Mouse (Mus musculus) forebrain, embryonic 14.5 days (tissue): ENCODE data around the gene 5330417H12Rik. TPM values are rescaled to one million over a fixed set of nuclear protein-coding genes. Genes with fewer than 3 reads are reported as not detected.

ENCODE experiments used
- ATAC-seq: fragments of 200-750 bp; cut with Nextera tagmentation; 2 replicates; pipeline ENCODE4 v1.8.0; 2017; ENCODE audit warnings: mild to moderate bottlenecking, moderate library complexity
- DNase-seq: peaks from one replicate; pipeline ENCODE4 v3.0.0-alpha.2; 2015; ENCODE audit warnings: low spot score
- H3K27ac ChIP-seq: fragments of 300-500 bp; sonication (generic); 2 replicates; pipeline ENCODE4 v1.5.1; 2014; ENCODE audit warnings: low read depth, mild to moderate bottlenecking, control low read depth, low read length, moderate library complexity
- H3K27me3 ChIP-seq: fragments of 300-500 bp; sonication (generic); replicated peaks from 2 replicates; pipeline ENCODE4 v1.6.1; 2014; ENCODE audit warnings: low read length, control low read depth, mixed read lengths; ENCODE audit not compliant: control insufficient read depth, insufficient read depth
- H3K36me3 ChIP-seq: fragments of 300-500 bp; sonication (generic); 2 replicates; pipeline ENCODE4 v1.6.1; 2014; ENCODE audit warnings: low read length, control low read depth; ENCODE audit not compliant: control insufficient read depth, insufficient read depth
- H3K4me1 ChIP-seq: fragments of 300-500 bp; sonication (generic); 2 replicates; pipeline ENCODE4 v1.6.1; 2014; ENCODE audit warnings: antibody characterized with exemption, low read length, control low read depth; ENCODE audit not compliant: control insufficient read depth, insufficient read depth
- H3K4me2 ChIP-seq: fragments of 300-500 bp; sonication (generic); 2 replicates; pipeline ENCODE4 v1.6.1; 2014; ENCODE audit warnings: mild to moderate bottlenecking, control low read depth, low read length
- H3K4me3 ChIP-seq: fragments of 300-500 bp; sonication (generic); 2 replicates; pipeline ENCODE4 v1.5.1; 2014; ENCODE audit warnings: low read depth, low read length, control low read depth
- H3K9ac ChIP-seq: fragments of 300-500 bp; sonication (generic); 2 replicates; pipeline ENCODE4 v1.6.1; 2014; ENCODE audit warnings: mild to moderate bottlenecking, low read length, control low read depth, moderate library complexity
- H3K9me3 ChIP-seq: fragments of 300-500 bp; sonication (generic); replicated peaks from 2 replicates; pipeline ENCODE4 v1.6.1; 2016; ENCODE audit warnings: low read length, control low read depth, mixed read lengths; ENCODE audit not compliant: control insufficient read depth
- WGBS: fragments of 180-500 bp; shearing (Covaris S2); extraction: QIAGEN DNeasy Blood & Tissue Kit; methylation state at CpG from one replicate; pipeline ENCODE4 v1.1.7; 2014; 5-methylcytosine and 5-hydroxymethylcytosine counted together
- polyA plus RNA-seq: library from polyadenylated mRNA; unstranded; fragments of >200 nt; fragmentation: Nextera tagmentation; extraction: Ambion mirVana; gene quantifications from 2 replicates; pipeline ENCODE4 v1.2.1, GENCODE M21; 2014

The 5330417H12Rik gene
- polyA plus RNA-seq, 1 experiment from 2014 or later = not detected

DNA sequence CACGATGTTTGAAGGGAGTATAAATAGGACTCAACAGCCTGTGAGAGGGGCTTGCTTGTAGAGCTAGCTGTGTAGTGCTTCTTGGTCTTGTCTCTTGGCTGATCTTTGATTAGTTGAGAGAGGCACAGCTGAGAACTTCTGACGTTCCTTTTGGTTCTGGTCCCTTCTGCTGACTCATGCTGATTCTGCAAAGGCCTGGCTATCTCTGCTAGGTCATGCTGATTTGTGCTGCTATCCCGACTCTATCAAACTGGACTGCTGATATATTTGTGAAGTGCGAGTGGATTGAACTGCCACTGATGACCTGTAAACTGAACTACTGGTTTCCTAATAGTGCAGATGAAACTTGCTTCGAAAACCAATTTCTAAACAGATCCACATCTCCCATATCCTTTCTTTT is 14.1 kb downstream of the 5330417H12Rik start:
- H3K9me3 ChIP-seq = no peaks in the 10 kb centered on the region
- H3K4me2 ChIP-seq = no peak overlapping the region
- no peak overlapping the region for H3K4me3 ChIP-seq
- no peak for ATAC-seq
- WGBS = 92% methylated on average over 5 of the region's 5 CpGs
- H3K9ac ChIP-seq = no peak overlapping the region
- DNase-seq = no peak
- H3K27me3 ChIP-seq = no peaks in the 10 kb centered on the region
- no peaks in the 10 kb centered on the region for H3K36me3 ChIP-seq
- no peak overlapping the region for H3K27ac ChIP-seq
- H3K4me1 ChIP-seq = no peaks in the 10 kb centered on the region

DNA sequence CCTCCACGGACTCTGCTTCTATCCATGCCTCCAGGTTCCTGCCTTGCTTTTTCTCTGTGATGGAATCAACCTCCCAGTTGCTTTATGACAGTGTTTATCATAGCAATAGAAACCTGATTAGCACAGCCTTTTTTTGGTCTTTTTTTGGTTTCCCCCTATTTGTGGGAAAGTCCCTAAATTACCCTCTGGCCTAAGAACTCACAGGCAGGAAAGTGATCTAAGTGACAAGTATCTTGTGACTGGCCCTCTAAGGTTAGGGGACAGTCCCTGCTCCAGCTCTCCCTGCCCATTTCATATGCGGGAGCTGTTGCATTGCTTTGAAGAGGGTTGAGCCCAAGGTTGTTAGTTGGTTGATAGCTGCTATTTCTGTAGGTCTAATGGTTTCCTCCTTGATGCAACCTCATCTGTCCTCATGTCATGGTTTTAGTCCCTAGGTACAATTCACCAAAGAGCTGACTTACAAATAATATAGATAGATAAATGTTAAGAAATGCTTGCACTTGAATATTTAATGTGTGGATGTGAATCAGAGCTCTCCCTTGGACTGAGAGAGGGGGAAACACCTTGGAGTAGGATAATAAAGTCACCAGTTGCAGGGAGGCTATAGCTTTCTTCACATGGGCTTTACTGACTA is 15.2 kb downstream of the 5330417H12Rik start:
- no peak for ATAC-seq
- WGBS = 80% methylated on average over 2 of the region's 2 CpGs

DNA sequence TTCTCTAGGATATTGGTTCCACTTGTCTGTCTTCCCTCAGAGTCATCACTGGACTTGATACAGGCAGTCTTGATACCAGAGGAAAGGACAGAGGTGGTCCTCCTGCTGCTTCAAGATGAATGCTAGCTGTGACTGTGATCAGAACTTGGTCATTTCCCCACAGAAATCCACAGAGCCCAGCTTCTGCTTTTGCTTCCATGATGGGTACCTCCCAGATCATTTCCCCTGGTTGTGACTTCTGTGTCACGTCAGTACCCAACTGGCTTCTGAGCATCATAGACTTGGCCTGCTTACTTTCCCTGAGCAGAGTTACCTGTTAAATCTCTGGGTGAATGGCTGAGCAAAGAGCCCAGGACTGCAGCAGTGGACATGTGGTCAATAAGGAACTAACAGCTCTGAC is 17.2 kb downstream of the 5330417H12Rik start:
- no peaks in the 10 kb centered on the region for H3K9me3 ChIP-seq
- no peak overlapping the region for H3K27ac ChIP-seq
- no peak overlapping the region for H3K4me3 ChIP-seq
- no peaks in the 10 kb centered on the region for H3K4me1 ChIP-seq
- no peaks in the 10 kb centered on the region for H3K36me3 ChIP-seq
- 87% methylated on average over 1 of the region's 1 CpGs for WGBS
- H3K27me3 ChIP-seq = no peaks in the 10 kb centered on the region
- H3K9ac ChIP-seq = no peak overlapping the region
- ATAC-seq = no peak
- no peak overlapping the region for H3K4me2 ChIP-seq
- DNase-seq = no peak

More for the DNA sequence above, 15.2 kb downstream of the 5330417H12Rik start:
- DNase-seq = no peak
- Histone ChIP-seq H3K36me3 (no peaks in the 10 kb centered on the region), H3K9me3 (no peaks in the 10 kb centered on the region), H3K27ac (no peak overlapping the region), H3K4me3 (no peak overlapping the region), H3K9ac (no peak overlapping the region), H3K27me3 (no peaks in the 10 kb centered on the region), H3K4me1 (no peaks in the 10 kb centered on the region), H3K4me2 (no peak overlapping the region)

DNA sequence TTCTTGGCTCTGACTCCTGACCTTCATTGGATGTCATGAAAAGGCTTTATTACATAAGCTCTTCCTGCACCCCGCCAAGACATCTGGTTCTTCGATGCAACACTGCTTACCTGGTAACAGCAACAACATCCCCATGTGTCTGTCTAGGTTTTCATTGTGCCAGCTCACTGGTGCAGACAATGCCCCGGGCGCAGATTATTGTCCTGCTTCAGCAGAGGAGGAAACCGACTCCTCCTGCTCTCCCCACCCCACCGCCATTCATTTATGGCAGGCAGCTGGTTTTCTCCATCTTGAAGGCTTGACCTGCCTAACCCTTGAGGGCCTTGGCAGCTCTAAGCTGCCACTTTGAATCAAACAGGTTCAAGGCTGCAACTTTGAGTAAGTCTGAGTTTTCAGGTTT is 22.0 kb downstream of the 5330417H12Rik start:
- Histone ChIP-seq H3K9ac (no peak overlapping the region), H3K4me2 (no peak overlapping the region), H3K4me3 (no peak overlapping the region), H3K27me3 (no peaks in the 10 kb centered on the region), H3K9me3 (no peaks in the 10 kb centered on the region), H3K4me1 (no peaks in the 10 kb centered on the region), H3K27ac (no peak overlapping the region), H3K36me3 (no peaks in the 10 kb centered on the region)
- WGBS = 64% methylated on average over 6 of the region's 6 CpGs
- no peak for ATAC-seq
- no peak for DNase-seq

DNA sequence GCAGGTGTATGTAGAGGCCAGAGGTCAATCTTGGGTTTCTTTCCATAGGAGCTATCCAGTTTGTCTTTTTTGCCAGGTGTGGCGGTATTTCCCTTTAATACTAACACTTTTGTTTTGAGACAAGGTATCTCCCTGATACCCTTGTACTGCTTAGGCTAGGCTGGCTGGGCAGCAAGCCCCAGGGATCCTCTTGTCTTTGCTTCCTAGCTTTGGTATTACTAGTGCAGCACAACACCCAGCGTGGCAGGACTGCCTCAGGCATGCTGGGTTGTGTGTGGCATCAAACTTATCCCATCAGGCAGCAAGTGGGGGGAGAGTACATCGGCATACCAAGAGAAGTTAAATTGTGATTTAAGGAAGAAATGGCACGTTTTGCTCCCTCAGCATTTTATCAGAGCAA is 22.5 kb downstream of the 5330417H12Rik start:
- Histone ChIP-seq H3K27me3 (no peaks in the 10 kb centered on the region), H3K4me2 (no peak overlapping the region), H3K27ac (no peak overlapping the region), H3K9me3 (no peaks in the 10 kb centered on the region), H3K4me1 (no peaks in the 10 kb centered on the region), H3K36me3 (no peaks in the 10 kb centered on the region), H3K4me3 (no peak overlapping the region), H3K9ac (no peak overlapping the region)
- ATAC-seq (no peak), DNase-seq (no peak)
- WGBS = 80% methylated on average over 4 of the region's 4 CpGs

DNA sequence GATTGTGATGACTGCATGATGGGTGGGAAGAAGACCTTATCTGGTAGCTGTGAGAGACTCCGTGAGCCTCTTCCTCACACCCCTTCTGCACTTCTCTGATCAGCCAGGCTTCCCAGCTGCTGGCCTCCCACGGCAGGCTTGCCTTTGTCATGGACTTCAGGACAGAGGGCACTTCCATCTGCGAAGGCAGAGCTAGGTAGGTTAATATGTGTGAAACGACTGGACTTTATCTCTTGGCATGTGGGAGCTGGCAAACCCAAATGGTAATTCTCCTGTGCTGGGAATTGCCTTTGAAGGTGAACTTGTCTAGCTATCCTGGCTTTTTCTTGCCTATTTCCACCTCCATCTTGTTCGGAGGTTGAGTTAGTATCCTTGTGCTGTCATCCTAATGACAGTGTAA is 24.3 kb downstream of the 5330417H12Rik start:
- Histone ChIP-seq H3K4me1 (no peaks in the 10 kb centered on the region), H3K4me2 (no peak overlapping the region), H3K27me3 (no peaks in the 10 kb centered on the region), H3K36me3 (no peaks in the 10 kb centered on the region), H3K4me3 (no peak overlapping the region), H3K9me3 (no peaks in the 10 kb centered on the region), H3K9ac (no peak overlapping the region), H3K27ac (no peak overlapping the region)
- WGBS = 80% methylated on average over 5 of the region's 5 CpGs
- DNase-seq (no peak), ATAC-seq (no peak)

DNA sequence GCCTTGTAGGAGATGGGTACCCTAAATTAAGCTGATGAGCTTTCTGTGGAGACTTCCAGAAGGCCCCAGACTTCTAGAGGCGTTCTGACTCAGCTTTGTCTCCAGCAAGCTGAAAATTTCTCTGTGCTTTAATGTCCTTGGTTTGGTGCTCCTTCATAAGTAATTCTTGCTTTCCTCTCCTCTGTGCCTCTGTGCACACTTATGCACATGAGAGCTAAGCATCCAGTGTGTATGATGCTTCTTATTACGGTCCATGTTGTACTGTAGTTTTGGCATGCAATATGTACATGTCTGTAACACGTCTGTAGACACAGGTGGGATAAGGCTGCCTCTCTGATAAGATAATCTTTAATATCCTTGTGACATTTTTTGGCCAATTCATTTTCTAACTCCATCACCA is 27.0 kb downstream of the 5330417H12Rik start:
- Histone ChIP-seq H3K4me3 (no peak overlapping the region), H3K9me3 (no peaks in the 10 kb centered on the region), H3K36me3 (no peaks in the 10 kb centered on the region), H3K4me1 (peaks cover 3% of the 10 kb centered on the region; the same call in 1 of the 2 replicates), H3K9ac (no peak overlapping the region), H3K27ac (no peak overlapping the region), H3K27me3 (peaks cover 3% of the 10 kb centered on the region; the same call in 1 of the 2 replicates), H3K4me2 (no peak overlapping the region)
- DNase-seq (no peak), ATAC-seq (no peak)
- WGBS = 82% methylated on average over 3 of the region's 3 CpGs

DNA sequence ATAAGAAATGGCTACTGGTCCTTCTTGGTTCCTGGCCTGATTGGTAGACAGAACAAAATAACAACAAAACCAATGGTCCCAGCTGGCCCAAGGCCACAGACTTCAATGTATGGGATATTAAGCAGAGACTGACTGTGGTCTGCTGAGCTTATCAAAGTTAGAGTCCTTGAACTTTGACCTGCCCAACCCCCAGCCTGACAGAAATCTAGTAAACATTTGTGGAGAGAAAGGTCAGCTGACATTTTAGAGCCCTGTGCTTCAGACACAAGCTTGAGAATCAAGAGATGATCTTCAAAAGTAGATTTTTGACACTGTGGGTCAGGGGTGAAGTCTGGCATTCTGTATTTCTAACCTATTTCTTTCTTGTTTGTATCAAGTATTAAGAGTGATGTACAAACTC is 28.2 kb downstream of the 5330417H12Rik start:
- Histone ChIP-seq H3K27me3 (peaks cover 3% of the 10 kb centered on the region; the same call in 1 of the 2 replicates), H3K9me3 (no peaks in the 10 kb centered on the region), H3K4me1 (peaks cover 3% of the 10 kb centered on the region; the same call in 1 of the 2 replicates), H3K36me3 (no peaks in the 10 kb centered on the region), H3K4me2 (no peak overlapping the region), H3K4me3 (no peak overlapping the region), H3K9ac (no peak overlapping the region), H3K27ac (no peak overlapping the region)
- DNase-seq = no peak
- ATAC-seq = no peak

DNA sequence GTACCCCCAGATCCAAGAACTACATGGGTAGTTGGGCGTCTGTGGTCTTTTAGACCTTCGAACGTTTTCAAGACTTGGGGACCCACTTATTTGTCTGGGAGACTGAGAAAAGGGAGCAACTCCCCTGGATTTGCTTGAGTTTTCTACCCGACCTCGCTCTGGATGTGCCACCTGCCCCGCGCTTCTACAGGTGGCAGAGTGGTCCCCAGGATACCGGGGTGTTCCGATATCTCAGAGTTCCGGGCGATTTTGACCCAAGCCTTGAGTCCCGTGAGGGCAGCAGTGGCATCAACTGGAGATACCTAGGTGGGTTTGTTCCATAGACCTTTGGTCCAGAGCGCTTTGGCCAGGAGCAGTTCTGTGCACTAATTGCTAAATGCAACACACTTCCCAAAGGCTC is 29.5 kb downstream of the 5330417H12Rik start:
- H3K27ac ChIP-seq = no peak overlapping the region
- H3K9ac ChIP-seq = peak overlapping the region; percentile 50
- no peaks in the 10 kb centered on the region for H3K36me3 ChIP-seq
- H3K4me3 ChIP-seq = peak overlapping the region; percentile 48
- 14% methylated on average over 13 of the region's 13 CpGs for WGBS
- no peaks in the 10 kb centered on the region for H3K9me3 ChIP-seq
- H3K27me3 ChIP-seq = peaks cover 3% of the 10 kb centered on the region; the same call in 1 of the 2 replicates
- DNase-seq = no peak
- H3K4me2 ChIP-seq = peak overlapping the region; percentile 93
- ATAC-seq = no peak
- H3K4me1 ChIP-seq = peaks cover 3% of the 10 kb centered on the region; the same call in 1 of the 2 replicates
